In genomic region chr6:94061424-94061980, GRCm38 (mm10) we compare ENCODE assay signal across 13 mouse cellular contexts.
A peak's percentile ranks its signal among the peaks of the same experiment; 100 is the strongest.
DNase-seq lines count a peak whose midpoint lies in the region; ATAC-seq lines count a peak whose summit lies in the region.
"Had no signal": no experiment of that assay in that cellular context is flagged by ENCODE, and none has a peak within 500 bp of the region (broad histone marks: within the 10 kb centered on the region; RNA-seq: fewer than 3 reads in every experiment).

No protein-coding gene starts in this region.

- peaks cover 54% of the 10 kb centered on the region for H3K4me1 ChIP-seq in heart, embryonic 12.5 days (replicated peaks)
- H3K4me1 ChIP-seq in kidney, embryonic 16.5 days (ENCODE audit: insufficient read depth, low read length): peaks cover 20% of the 10 kb centered on the region
- H3K4me1 ChIP-seq in embryonic facial prominence, embryonic 12.5 days: peaks cover 16% of the 10 kb centered on the region
- peaks cover 55% of the 10 kb centered on the region for H3K4me1 ChIP-seq in limb, embryonic 13.5 days

- no peak for DNase-seq in heart, postnatal 4 days
- DNase-seq in kidney, postnatal 14 days: no peak
- no peak for DNase-seq in left cerebral cortex, adult 11 months (ENCODE audit: low spot score)
- no peak for DNase-seq in left cerebral cortex, postnatal 4 days
- DNase-seq: adrenal gland, postnatal 25 days; liver, postnatal 0 days; thymus, postnatal 36 days had no signal

- H3K9me3 ChIP-seq in heart, embryonic 12.5 days (replicated peaks): no peaks in the 10 kb centered on the region
- no peaks in the 10 kb centered on the region for H3K9me3 ChIP-seq in kidney, embryonic 16.5 days (ENCODE audit: low read length)
- H3K9me3 ChIP-seq in embryonic facial prominence, embryonic 12.5 days: no peaks in the 10 kb centered on the region
- H3K9me3 ChIP-seq in limb, embryonic 13.5 days: no peaks in the 10 kb centered on the region

- no peak for ATAC-seq in heart, embryonic 12.5 days (ENCODE audit: insufficient number of reproducible peaks, low FRiP score)
- ATAC-seq in kidney, embryonic 16.5 days (ENCODE audit: low FRiP score, low TSS enrichment): no peak
- ATAC-seq in embryonic facial prominence, embryonic 12.5 days (ENCODE audit: insufficient number of reproducible peaks, insufficient read depth, low FRiP score, low TSS enrichment): no peak
- ATAC-seq in limb, embryonic 13.5 days (ENCODE audit: low FRiP score, low read depth): no peak; the same call in 1 of the 2 replicates
- ATAC-seq: liver, postnatal 0 days had no signal

- no peak overlapping the region for H3K4me2 ChIP-seq in heart, embryonic 12.5 days
- no peak overlapping the region for H3K4me2 ChIP-seq in kidney, embryonic 16.5 days (replicated peaks; ENCODE audit: low read depth, low read length)
- no peak overlapping the region for H3K4me2 ChIP-seq in embryonic facial prominence, embryonic 12.5 days (replicated peaks)
- peak overlapping the region; percentile 36 for H3K4me2 ChIP-seq in limb, embryonic 13.5 days (replicated peaks)

- no peaks in the 10 kb centered on the region for H3K27me3 ChIP-seq in heart, embryonic 12.5 days (replicated peaks)
- H3K27me3 ChIP-seq in kidney, embryonic 16.5 days (ENCODE audit: insufficient read depth, low read length): no peaks in the 10 kb centered on the region
- H3K27me3 ChIP-seq in embryonic facial prominence, embryonic 12.5 days: no peaks in the 10 kb centered on the region
- H3K27me3 ChIP-seq in limb, embryonic 13.5 days: no peaks in the 10 kb centered on the region

- WGBS in heart, embryonic 12.5 days: 62% methylated on average over 8 of the region's 8 CpGs
- 44% methylated on average over 8 of the region's 8 CpGs for WGBS in kidney, embryonic 16.5 days
- 19% methylated on average over 8 of the region's 8 CpGs for WGBS in embryonic facial prominence, embryonic 12.5 days
- 14% methylated on average over 8 of the region's 8 CpGs for WGBS in limb, embryonic 13.5 days

- peak overlapping the region; percentile 58; the same call in 1 of the 2 replicates for H3K27ac ChIP-seq in heart, embryonic 12.5 days (ENCODE audit: poor library complexity, severe bottlenecking)
- H3K27ac ChIP-seq in kidney, embryonic 16.5 days (ENCODE audit: low read length): peak overlapping the region; percentile 70
- H3K27ac ChIP-seq in embryonic facial prominence, embryonic 12.5 days: peak overlapping the region; percentile 70
- H3K27ac ChIP-seq in limb, embryonic 13.5 days: peak overlapping the region; percentile 63
- H3K27ac ChIP-seq: macrophage had no signal

- intact Hi-C loops in left cerebral cortex, postnatal 4 days (cut with DNase I): no loop called here

- H3K4me3 ChIP-seq in heart, embryonic 12.5 days: no peak overlapping the region
- H3K4me3 ChIP-seq in kidney, embryonic 16.5 days (ENCODE audit: low read length): no peak overlapping the region
- H3K4me3 ChIP-seq in embryonic facial prominence, embryonic 12.5 days: no peak overlapping the region
- no peak overlapping the region for H3K4me3 ChIP-seq in limb, embryonic 13.5 days

- no peaks in the 10 kb centered on the region for H3K36me3 ChIP-seq in heart, embryonic 12.5 days
- H3K36me3 ChIP-seq in kidney, embryonic 16.5 days (ENCODE audit: insufficient read depth, low read length): no peaks in the 10 kb centered on the region
- no peaks in the 10 kb centered on the region for H3K36me3 ChIP-seq in embryonic facial prominence, embryonic 12.5 days
- H3K36me3 ChIP-seq in limb, embryonic 13.5 days: no peaks in the 10 kb centered on the region
- H3K36me3 ChIP-seq: G1E had no signal

- H3K9ac ChIP-seq in heart, embryonic 12.5 days: no peak overlapping the region
- no peak overlapping the region for H3K9ac ChIP-seq in kidney, embryonic 16.5 days (replicated peaks; ENCODE audit: low read length)
- no peak overlapping the region for H3K9ac ChIP-seq in embryonic facial prominence, embryonic 12.5 days
- H3K9ac ChIP-seq in limb, embryonic 13.5 days: no peak overlapping the region
- H3K9ac ChIP-seq: liver, postnatal 0 days had no signal
